Mouse (Mus musculus): ENCODE measurements around the gene Tgfbr2. TPM values are rescaled to one million over a fixed set of nuclear protein-coding genes. Genes with fewer than 3 reads are reported as not detected.

Gene Tgfbr2
- polyA plus RNA-seq, 1 experiment, result 8.1 TPM

DNA sequence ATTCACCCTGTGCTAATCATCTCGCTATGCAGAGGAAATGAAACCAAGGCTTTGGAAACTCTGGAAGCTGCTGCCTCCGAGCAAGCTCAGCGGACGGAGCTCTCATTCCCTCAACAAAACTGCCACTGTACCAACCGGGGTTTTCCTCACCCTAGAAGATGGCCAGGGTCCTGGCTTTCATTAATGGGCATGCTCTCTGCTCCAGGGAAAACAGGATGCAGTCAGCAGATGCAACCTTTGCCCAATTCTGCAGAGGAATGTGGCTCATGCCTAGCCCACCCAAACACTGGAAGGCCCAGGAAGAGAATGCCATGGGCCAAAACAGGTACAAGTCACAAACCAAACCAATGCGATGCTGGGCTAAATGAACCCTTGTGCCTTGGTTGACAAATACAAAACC is 8.8 kb downstream of the Tgfbr2 start:
- DNase-seq, result no peak
- no peaks in the 10 kb centered on the region for H3K4me1 ChIP-seq (ENCODE audit: control insufficient read depth, insufficient read depth, low read length)
- H3K4me3 ChIP-seq (replicated peaks; ENCODE audit: insufficient read depth, low read depth, low read length), result no peak overlapping the region
- H3K27me3 ChIP-seq (ENCODE audit: control insufficient read depth, insufficient read depth, low read length), result no peaks in the 10 kb centered on the region
- TF ChIP-seq CTCF (IDR thresholded peaks at IDR 0.05; ENCODE audit: borderline replicate concordance, insufficient read depth, low read depth, low read length), result no peak
- no peak for TF ChIP-seq POLR2A (IDR thresholded peaks at IDR 0.05; ENCODE audit: borderline replicate concordance, insufficient read depth, low read length)
- H3K27ac ChIP-seq (ENCODE audit: insufficient read depth, low read length), result no peak overlapping the region
- 78% methylated on average over 6 of the region's 6 CpGs for WGBS

DNA sequence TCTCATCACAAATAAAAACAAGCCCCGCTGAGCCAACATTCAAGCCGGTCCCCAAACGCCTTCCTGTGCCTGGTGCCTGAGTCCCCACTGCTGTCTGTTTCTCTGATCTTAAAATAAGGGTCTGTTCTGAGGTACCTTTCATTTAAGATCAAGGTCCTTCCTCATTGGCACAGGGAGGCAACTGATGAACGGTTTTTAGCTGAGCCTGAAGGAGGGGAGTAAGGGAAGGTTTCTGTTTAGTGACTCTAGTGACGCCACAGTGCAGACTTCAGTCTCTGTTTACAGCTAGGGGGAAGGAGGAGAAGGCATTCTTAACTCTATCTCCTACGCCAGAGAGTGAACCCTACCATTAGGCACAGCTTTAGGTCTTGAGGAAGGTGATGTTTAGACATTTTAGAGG is 11.3 kb downstream of the Tgfbr2 start:
- H3K27me3 ChIP-seq (ENCODE audit: control insufficient read depth, insufficient read depth, low read length), result no peaks in the 10 kb centered on the region
- no peak overlapping the region for H3K27ac ChIP-seq (ENCODE audit: insufficient read depth, low read length)
- no peaks in the 10 kb centered on the region for H3K4me1 ChIP-seq (ENCODE audit: control insufficient read depth, insufficient read depth, low read length)
- DNase-seq, result no peak
- TF ChIP-seq POLR2A (IDR thresholded peaks at IDR 0.05; ENCODE audit: borderline replicate concordance, insufficient read depth, low read length), result no peak
- TF ChIP-seq CTCF (IDR thresholded peaks at IDR 0.05; ENCODE audit: borderline replicate concordance, insufficient read depth, low read depth, low read length), result no peak
- no peak overlapping the region for H3K4me3 ChIP-seq (replicated peaks; ENCODE audit: insufficient read depth, low read depth, low read length)
- 85% methylated on average over 6 of the region's 6 CpGs for WGBS

DNA sequence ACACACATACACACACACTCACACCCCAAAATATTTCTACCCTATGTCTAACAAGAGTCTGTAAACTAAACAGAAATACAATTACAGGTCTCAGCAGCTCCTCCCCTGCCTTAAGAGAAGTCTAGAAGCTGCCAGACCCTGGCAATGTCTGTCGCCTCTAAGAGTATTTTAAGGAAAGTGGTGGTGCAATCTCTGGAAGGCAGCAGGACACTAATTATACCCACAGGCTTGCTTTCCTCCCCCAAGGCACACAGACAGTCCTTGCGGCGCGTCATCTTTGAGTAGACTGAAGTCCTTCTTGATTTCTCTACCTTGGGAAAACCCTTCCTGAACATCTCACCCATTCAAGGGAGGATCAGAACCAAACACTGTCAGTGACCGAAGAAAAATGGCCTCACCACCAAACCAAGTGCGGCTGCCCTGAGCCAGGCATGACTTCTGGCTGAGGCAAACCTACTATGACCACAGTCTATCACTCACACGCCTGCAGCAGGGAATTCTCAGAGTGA is 12.2 kb downstream of the Tgfbr2 start:
- WGBS, result 98% methylated on average over 7 of the region's 7 CpGs
- no peak overlapping the region for H3K4me3 ChIP-seq (replicated peaks; ENCODE audit: insufficient read depth, low read depth, low read length)
- TF ChIP-seq POLR2A (IDR thresholded peaks at IDR 0.05; ENCODE audit: borderline replicate concordance, insufficient read depth, low read length) (no peak), CTCF (IDR thresholded peaks at IDR 0.05; ENCODE audit: borderline replicate concordance, insufficient read depth, low read depth, low read length) (no peak)
- no peak overlapping the region for H3K27ac ChIP-seq (ENCODE audit: insufficient read depth, low read length)
- DNase-seq, result no peak
- H3K4me1 ChIP-seq (ENCODE audit: control insufficient read depth, insufficient read depth, low read length), result no peaks in the 10 kb centered on the region
- H3K27me3 ChIP-seq (ENCODE audit: control insufficient read depth, insufficient read depth, low read length), result no peaks in the 10 kb centered on the region

DNA sequence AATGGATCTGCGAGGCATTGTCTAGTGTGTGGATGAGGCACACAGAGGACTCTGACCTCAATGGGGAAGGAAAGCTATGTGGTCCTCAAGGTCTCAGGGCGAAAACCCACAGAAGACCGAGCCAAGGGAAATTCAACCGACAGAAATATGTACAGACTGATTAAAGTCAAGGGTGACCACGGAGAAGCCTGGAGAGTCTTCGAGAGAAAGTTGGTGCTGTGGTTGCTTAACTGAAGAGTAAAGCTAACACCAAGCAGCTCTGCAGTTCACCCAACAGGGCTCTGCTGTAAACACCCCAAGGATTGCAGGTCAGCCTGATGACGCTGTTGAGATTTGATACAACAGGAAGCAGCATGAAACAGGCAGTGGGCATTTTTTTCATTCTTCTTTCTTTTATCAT is 14.3 kb downstream of the Tgfbr2 start:
- TF ChIP-seq CTCF (IDR thresholded peaks at IDR 0.05; ENCODE audit: borderline replicate concordance, insufficient read depth, low read depth, low read length) (no peak), POLR2A (IDR thresholded peaks at IDR 0.05; ENCODE audit: borderline replicate concordance, insufficient read depth, low read length) (no peak)
- WGBS, result 92% methylated on average over 7 of the region's 7 CpGs

DNA sequence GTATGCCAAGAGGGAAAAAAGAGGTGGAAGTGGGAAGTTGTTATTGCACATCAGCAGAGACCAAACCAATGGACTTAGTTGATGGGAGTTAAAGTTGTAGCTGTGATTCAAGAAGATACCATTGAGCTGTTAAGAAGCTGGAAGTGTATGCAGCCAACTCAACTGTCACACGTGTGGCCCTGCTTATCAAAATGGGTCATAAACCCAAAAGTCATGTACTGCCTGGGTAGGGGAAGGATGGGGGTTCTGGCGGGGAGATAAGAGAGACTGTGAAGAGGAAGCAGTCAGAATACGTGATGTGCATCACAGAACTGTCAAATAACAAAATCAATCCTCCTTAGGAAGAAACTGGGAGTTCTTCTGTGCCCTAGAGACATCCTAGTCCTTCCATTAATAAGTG is 15.1 kb downstream of the Tgfbr2 start:
- Histone ChIP-seq H3K27ac (ENCODE audit: insufficient read depth, low read length) (no peak overlapping the region), H3K27me3 (ENCODE audit: control insufficient read depth, insufficient read depth, low read length) (no peaks in the 10 kb centered on the region), H3K4me1 (ENCODE audit: control insufficient read depth, insufficient read depth, low read length) (no peaks in the 10 kb centered on the region), H3K4me3 (replicated peaks; ENCODE audit: insufficient read depth, low read depth, low read length) (no peak overlapping the region)
- TF ChIP-seq CTCF (IDR thresholded peaks at IDR 0.05; ENCODE audit: borderline replicate concordance, insufficient read depth, low read depth, low read length) (no peak), POLR2A (IDR thresholded peaks at IDR 0.05; ENCODE audit: borderline replicate concordance, insufficient read depth, low read length) (no peak)
- no peak for DNase-seq
- WGBS, result 89% methylated on average over 3 of the region's 3 CpGs

More for the DNA sequence above, 14.3 kb downstream of the Tgfbr2 start:
- Histone ChIP-seq H3K4me3 (replicated peaks; ENCODE audit: insufficient read depth, low read depth, low read length) (no peak overlapping the region), H3K27ac (ENCODE audit: insufficient read depth, low read length) (no peak overlapping the region), H3K4me1 (ENCODE audit: control insufficient read depth, insufficient read depth, low read length) (no peaks in the 10 kb centered on the region), H3K27me3 (ENCODE audit: control insufficient read depth, insufficient read depth, low read length) (no peaks in the 10 kb centered on the region)
- DNase-seq, result no peak

DNA sequence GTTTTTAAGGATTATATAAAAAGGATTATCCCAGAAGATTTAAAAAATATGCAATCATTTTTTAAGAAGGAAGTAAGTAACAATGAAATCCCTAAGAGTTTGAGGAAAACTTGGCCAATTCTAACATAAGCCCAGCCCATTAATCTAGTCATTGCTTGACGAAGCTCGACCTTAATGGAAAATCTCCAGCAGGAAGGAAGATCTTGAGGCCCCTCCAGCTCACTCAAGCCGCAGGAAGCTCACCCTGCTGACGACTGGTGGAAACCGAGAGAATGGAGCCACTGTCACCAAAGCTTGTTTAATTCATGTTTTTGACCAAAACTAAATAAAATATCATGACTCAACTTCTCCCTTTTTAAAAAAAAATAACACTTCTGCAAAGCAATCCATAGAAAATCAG is 18.7 kb downstream of the Tgfbr2 start:
- no peaks in the 10 kb centered on the region for H3K4me1 ChIP-seq (ENCODE audit: control insufficient read depth, insufficient read depth, low read length)
- TF ChIP-seq CTCF (IDR thresholded peaks at IDR 0.05; ENCODE audit: borderline replicate concordance, insufficient read depth, low read depth, low read length), result no peak
- TF ChIP-seq POLR2A (IDR thresholded peaks at IDR 0.05; ENCODE audit: borderline replicate concordance, insufficient read depth, low read length), result no peak
- no peaks in the 10 kb centered on the region for H3K27me3 ChIP-seq (ENCODE audit: control insufficient read depth, insufficient read depth, low read length)
- H3K27ac ChIP-seq (ENCODE audit: insufficient read depth, low read length), result no peak overlapping the region
- H3K4me3 ChIP-seq (replicated peaks; ENCODE audit: insufficient read depth, low read depth, low read length), result no peak overlapping the region
- DNase-seq, result no peak
- WGBS, result 65% methylated on average over 5 of the region's 5 CpGs

DNA sequence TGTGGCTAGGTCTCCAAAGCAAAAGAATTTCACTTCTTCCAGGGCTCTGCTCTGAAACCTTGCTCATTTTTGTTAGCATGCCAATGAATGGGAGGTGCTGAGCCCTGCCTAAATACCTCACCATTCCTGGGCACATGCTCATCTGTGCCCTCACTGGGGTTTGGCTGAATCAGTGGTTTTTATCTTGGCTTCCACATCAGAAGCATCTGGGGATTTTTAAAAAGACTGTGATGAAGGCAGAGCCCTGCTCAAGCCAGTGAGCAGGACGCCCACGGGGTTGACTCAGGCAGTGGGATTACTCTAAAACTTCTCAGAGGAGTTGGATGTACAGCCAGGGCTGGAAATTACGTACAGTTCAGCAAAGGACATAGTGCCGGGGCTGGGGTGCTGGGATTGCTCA is 22.3 kb downstream of the Tgfbr2 start:
- Histone ChIP-seq H3K27ac (ENCODE audit: insufficient read depth, low read length) (no peak overlapping the region), H3K27me3 (ENCODE audit: control insufficient read depth, insufficient read depth, low read length) (no peaks in the 10 kb centered on the region), H3K4me1 (ENCODE audit: control insufficient read depth, insufficient read depth, low read length) (no peaks in the 10 kb centered on the region), H3K4me3 (replicated peaks; ENCODE audit: insufficient read depth, low read depth, low read length) (no peak overlapping the region)
- TF ChIP-seq POLR2A (IDR thresholded peaks at IDR 0.05; ENCODE audit: borderline replicate concordance, insufficient read depth, low read length), result no peak
- TF ChIP-seq CTCF (IDR thresholded peaks at IDR 0.05; ENCODE audit: borderline replicate concordance, insufficient read depth, low read depth, low read length), result no peak
- no peak for DNase-seq
- 28% methylated on average over 4 of the region's 4 CpGs for WGBS

DNA sequence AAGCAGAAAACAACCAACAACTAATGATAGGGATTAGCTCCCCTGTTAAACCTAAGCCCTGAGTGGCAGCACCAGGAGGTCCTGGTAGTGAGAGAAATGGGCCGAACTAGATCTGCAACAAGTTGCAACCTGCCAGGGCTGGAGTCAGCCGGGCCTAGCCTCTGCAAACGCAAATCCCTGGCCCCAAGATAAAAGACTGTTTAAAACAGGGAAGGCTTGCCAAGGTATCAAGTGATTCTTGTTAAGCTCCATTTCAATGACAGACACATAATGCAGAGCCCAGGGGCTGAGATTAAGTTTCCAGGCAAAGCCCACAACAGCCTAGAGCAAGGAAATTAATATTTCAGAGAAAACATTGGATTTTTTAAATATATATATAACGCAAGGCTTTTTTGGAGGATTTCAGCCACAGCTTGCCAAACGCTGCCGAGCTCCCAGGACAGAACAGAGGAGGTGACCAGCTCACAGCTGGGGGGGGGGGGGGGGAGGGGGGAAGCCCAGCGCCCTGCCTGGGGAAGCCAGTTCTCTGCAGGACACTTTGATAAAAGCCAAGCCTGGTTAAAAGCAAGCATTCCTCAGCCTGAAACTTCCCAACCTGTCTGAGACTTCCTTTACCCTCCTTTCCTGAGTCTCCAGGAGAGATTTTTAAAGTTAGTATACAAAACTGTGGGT is 24.3 kb downstream of the Tgfbr2 start:
- no peaks in the 10 kb centered on the region for H3K4me1 ChIP-seq (ENCODE audit: control insufficient read depth, insufficient read depth, low read length)
- no peak overlapping the region for H3K27ac ChIP-seq (ENCODE audit: insufficient read depth, low read length)
- DNase-seq, result no peak
- H3K4me3 ChIP-seq (replicated peaks; ENCODE audit: insufficient read depth, low read depth, low read length), result no peak overlapping the region
- no peaks in the 10 kb centered on the region for H3K27me3 ChIP-seq (ENCODE audit: control insufficient read depth, insufficient read depth, low read length)
- TF ChIP-seq POLR2A (IDR thresholded peaks at IDR 0.05; ENCODE audit: borderline replicate concordance, insufficient read depth, low read length), result no peak
- TF ChIP-seq CTCF (IDR thresholded peaks at IDR 0.05; ENCODE audit: borderline replicate concordance, insufficient read depth, low read depth, low read length), result no peak
- WGBS, result 18% methylated on average over 7 of the region's 7 CpGs

Measured in cerebellum, adult 2 months (tissue).